Mouse (Mus musculus): Measurements from ENCODE around the gene Dnah2.

Dnah2 gene

DNA sequence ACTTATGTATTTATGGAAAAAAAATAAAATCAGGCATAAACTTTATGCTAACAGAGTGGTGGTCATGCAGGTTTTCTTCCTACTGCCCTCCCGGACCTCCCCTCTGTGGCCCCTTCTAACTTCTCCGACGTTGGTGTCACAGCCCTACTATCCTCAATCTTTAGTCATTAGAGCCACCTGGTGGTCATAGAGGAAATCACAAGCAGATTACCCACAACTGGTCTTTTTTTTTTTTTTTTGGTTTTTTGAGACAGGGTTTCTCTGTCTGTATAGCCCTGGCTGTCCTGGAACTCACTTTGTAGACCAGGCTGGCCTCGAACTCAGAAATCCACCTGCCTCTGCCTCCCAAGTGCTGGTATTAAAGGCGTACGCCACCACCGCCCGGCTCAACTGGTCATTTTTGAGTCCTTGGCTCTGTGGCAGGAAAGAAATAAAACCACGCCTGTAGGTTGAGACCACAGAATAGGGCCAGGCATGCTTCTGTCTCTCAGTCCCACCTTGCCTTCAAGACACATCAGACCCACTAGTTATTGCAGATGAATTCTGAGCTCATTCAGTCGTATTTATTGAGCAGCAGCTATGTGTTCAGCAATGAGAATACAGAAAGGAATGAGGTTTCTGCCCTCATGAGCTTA, 158.4 kb downstream of the Dnah2 start:
- peak; percentile 83 for DNase-seq (ENCODE audit: low read depth, low spot score)

DNA sequence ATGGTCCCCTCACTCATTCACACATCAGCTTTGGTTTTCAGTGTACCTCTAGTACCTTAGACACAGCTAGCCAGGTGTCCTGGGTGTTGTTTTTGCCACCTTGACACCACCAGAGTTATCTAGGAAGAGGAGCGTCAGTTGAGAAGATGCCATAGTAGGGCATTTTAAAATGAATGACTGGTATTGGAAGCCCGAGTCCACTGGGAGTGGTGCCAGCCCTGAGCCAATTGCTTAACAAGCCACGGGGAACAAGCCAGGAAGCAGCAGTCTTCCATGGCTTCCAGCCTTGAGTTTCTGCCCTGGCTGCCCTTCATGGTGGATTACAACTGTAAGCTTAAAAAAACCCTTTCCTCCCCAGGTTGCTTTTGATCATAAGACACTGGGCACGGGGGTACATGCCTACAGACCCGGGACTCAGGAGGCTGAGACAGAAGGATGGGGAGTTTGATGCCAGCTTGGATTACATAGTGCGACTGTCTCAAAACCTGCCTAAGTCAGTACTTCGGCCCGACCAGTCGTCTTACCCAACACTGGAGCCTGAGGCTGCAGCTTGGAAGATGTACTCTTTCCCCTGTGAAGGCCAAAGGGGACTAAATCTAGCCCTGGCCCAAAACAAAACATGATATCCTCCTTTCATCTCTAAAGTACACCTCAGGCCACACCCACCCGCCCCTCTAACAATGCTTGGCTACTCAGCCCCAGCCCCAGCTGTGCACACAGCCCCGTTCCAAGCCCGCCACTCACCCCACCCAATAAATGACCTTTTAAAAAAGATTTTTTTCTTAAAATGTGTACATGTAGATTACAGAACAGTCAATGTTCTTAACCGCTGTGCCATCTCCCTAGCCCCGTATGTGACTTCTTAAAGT, 159.1 kb downstream of the Dnah2 start:
- DNase-seq (ENCODE audit: low read depth, low spot score), result no peak

DNA sequence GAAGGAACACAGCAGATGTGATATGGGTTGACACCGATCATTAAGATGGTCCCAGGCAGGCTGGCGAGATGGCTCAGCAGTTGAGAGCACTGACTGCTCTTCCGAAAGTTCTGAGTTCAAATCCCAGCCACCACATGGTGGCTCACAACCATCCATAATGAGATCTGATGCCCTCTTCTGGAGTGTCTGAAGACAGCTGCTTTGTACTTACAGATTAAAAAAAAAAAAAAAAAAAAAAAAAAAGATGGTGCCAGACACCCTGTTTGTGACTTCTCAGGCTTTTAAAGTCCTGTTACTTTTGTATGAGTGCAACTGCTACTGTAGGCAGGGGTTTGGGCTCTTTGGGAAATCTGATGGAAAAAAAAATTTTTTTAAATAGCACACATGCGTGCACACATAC, 160.2 kb downstream of the Dnah2 start:
- DNase-seq (ENCODE audit: low read depth, low spot score), result no peak

DNA sequence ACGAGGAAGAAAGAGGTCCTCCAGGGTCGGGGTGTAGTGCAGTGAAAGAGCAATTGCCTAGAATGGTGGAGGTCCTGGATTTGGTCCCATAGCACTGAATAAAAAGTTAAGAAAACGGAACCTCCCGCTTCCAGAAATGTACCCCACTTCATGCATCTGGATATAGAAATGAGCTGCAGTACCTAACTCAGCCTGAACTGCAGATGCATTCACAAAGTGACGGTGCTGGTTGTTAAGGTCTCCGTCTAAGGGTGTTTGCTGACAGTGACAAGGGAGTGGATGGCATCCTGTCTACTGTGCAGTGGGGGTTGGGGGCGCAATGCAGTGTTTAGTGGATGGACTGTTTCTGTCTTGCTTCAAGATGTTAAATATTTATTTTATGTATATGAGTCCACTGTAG, 162.2 kb downstream of the Dnah2 start:
- DNase-seq (ENCODE audit: low read depth, low spot score), result no peak

DNA sequence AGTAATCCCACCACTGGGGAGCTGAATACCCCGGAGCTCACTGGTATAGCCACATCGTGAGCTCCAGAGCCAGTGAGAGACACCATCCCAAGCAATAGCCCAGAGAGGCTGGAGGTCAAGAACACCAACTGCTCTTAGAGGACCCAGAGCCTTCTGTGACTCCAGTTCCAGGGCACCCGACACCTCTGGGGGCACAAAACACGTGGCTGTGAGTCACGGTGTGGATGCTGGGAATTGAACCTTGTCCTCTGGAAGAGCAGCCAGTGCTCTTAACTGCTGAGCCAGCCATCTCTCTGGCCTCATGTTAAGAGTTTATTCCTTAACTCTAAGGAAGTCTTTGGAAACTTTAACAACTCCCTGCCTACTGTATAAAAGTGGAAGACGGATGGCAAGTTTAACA, 163.9 kb downstream of the Dnah2 start:
- no peak for DNase-seq (ENCODE audit: low read depth, low spot score)

DNA sequence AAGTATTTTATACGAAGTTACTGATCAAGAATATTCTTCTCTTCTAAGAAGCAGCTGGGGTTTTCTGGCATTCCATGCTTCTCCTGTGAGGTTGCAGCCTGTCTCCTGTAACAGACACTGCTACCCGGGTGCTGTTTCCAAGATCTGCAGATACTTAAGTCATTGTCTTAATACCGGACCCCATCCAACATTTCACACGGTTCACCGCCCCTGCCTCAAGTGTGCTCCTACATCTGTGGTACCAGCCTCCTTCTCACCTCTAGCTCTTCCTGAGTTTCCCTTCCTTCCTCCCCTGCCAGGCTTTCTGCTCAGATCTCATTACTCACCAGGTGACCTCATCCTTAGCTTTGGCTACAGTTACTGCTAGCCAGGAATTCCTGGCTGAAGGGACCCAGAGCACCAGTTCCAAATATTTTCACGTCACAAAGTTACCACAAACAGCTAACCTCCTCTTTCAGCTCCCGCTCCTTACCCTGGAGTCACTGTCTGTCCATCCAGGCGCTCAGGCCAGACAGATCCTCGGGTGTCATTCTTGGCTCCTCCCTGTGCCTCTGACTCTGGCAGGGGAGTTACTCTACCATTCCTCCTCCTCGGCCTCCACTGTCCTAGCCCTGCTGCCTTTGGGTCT, 166.3 kb downstream of the Dnah2 start:
- no peak for DNase-seq (ENCODE audit: low read depth, low spot score)

DNA sequence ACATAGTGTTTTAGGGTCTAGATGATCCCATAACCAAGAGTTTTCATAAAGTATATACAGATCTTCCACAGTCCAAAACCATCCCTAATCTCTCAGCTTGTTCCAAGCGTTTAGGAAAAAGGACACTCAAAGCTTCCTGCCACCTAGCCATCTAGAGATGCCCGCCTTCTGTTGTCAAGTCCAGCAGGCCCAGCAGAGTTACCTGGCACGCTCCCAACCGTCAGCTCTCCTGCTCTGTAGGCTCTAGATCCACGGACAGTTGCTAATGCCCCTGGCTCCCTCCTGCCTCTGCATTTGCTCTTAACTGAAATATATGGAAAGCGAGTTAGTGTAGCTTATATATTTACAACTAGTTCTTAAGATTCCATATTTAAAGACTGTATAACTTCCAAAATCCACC, 167.6 kb downstream of the Dnah2 start:
- no peak for DNase-seq (ENCODE audit: low read depth, low spot score)

DNA sequence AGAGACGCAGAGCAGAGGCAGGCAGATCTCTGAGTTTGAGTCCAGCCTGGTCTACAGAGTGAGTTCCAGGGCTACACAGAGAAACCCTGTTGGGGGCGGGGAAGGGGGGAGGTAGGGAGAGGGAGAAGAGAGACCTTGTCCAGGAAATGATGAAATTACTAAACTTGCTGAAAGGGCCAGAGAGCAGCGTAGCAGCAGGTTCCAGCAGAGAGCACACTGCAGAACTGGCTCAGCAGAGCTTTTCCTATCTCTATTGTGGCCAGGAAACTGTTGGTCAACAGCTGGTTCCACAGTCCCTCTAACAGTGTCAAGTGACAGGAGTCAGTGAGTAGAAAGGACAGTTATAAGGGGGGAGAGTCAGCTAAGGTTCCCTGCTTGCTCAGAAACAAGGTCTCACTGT, 169.3 kb downstream of the Dnah2 start:
- DNase-seq (ENCODE audit: low read depth, low spot score), result no peak

DNA sequence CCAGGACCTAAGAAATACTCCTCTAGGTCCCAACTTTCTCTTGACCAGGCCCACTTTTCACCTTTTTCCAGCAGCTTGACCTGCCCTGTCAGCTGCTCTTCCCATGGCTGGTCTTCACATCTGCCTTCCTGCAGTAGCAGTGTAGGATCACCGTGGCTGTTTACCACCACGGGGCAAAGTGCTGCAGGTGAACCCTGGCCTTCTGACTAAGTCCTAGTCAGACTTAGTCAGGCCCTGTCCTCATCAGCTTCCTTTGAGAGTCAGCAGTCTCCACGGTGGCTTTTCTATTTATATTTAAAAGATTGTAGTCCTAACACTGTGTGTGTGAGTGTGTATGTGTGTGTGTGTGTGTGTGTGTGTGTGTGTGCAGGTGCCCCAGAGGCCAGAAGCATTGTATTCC, 171.1 kb downstream of the Dnah2 start:
- DNase-seq (ENCODE audit: low read depth, low spot score), result no peak

DNA sequence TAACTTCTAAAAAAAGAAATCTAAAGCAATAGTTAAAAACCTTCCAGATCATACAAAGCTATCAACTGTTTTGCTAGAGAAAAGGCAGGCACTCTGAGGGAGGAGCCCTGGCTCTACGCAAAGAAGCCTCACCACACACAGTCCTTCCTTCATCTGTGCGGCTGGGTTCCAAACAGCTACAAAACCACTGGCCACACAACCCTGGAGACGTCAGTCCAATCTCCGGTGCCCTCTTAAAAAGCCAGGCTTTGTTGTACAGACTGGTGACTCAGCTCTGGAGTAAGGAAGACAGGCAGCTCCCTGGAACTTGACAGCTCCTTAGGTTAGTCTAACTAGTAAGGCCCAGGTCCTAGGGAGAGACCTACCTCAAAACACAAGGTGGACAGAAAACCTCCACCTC, 173.3 kb downstream of the Dnah2 start:
- DNase-seq (ENCODE audit: low read depth, low spot score), result no peak

DNA sequence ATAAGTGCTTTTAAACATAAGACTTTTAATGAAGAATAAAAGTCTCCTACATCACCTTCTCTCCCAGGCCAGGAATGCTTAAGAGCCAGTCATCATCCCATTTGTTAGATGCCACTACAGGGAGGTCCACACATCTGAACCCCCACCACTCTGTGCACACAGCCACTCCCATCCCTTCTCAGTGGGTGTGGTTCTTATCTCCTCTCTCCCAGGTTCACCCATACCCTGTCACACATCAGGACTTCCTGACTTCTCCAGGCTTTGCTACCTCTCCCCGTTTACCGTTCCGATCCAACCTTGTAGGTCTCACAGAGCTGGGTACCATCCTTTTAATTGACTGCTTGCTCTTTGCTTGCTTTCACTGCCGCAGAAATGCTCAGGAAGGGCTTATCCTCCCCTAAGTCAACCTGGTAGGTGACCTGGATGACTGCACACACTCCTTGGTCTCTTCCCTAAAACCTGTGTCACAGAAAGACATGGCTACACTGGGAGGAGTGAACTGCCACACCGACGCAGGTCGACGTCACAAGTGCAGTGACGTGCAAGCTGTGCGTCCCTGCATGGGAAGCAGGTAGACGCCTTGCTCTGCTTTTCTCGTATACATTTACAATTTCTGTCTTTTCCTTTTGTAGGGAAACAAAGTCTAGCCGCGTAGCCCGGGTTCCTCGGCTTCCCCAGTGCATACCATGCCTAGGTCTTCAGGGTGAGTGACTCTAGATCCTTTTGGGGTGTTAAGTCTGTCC, 175.5 kb downstream of the Dnah2 start:
- no peak for DNase-seq (ENCODE audit: low read depth, low spot score)

DNA sequence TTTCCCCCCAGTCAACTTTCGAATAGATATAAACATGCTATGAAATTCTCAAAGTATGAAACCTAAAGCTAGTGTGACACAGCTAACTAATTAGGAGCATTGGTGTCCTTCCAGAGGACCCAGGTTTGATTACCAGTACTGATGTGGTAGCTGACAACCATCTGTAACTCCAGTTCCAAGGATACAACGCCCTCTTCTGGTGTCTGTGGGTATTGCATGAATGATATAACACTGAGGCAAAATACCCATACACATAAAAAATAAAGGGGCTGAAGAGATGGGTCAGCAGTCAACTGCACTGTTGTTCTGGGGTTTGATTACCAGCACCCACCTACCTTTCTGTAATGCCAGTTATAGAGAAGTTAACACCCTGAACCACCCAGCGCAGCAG, 176.1 kb downstream of the Dnah2 start:
- DNase-seq (ENCODE audit: low read depth, low spot score), result peak; percentile 59

DNA sequence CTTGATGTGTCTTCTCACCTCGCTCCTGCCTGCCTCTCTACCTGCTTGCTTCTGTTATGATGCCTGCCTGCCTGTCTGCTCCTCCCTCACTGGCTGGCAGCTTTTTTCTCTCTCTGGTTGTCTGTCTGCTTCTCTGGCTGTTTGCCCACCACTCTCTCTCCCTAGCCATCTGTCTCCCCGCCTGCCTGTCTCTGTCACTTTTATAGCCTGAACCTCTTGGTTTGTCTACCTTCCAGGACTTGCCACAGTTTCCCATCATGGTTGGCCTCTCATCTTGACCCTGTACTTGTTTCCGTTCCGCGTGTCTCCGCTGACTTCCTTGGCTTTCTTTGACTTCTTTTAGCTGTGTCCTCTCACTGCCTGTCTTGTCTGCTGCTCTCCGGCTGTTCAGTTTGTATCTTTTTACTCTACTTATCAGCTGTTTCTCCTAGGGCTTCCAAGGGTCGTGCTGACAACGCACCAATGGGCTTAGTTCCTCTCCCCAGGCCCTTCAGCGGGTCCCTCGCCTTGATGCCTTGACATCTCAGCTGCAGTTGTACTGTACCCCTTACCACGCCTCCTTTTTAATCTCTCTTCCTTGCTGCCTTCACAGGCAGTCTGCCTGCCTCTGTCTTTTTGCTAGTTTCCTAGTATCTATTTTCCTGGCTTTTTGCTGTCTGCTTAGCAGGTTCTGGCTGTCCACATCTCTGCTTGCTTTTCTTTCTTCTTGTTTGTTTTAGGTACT, 176.7 kb downstream of the Dnah2 start:
- peak; percentile 52 for DNase-seq (ENCODE audit: low read depth, low spot score)

DNA sequence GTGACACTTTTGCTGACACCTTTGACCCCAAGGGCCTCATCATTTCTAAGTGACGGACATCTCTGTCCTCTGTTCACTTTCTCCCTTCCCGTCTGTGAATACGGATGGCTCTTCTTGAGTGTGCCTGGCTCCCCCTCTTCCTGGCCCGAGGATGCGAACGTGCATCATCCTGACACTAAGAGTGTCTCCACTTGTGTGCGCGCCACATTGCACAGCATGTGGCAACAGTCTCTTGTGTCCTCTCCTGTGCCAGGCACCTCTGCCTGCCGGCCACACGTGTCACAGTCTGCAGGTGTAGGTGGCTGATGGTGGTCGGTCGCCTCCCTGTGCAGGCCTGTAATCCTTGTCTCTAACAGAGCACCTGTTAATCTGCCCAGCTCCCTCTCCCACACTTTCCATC, 177.3 kb downstream of the Dnah2 start:
- DNase-seq (ENCODE audit: low read depth, low spot score), result peak; percentile 32

DNA sequence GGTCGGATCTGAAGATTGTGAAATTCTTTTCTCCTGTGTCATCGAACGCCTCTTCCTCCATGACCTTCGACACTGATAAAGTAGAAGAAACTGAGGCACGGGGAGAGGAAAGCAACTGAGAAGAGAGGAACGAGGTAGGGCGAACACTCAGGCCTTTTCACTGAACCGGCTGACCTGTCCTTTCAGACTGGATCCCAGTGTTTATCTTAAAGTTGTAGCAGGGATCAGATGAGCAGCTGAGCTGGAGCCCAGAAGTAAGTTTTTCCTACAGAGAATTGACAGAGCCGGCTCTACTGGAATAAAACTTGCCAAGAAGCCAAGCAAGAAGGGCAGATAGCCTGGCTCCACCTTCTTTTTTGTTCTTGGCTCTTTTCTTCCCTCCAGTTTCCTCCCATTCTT, 178.1 kb downstream of the Dnah2 start:
- DNase-seq (ENCODE audit: low read depth, low spot score), result no peak
